Mouse (Mus musculus): ENCODE measurements around the gene Rin1. TPM values are rescaled to one million over a fixed set of nuclear protein-coding genes. Genes with fewer than 3 reads are reported as not detected.
A peak's percentile ranks its signal among the peaks of the same experiment; 100 is the strongest.

Gene Rin1
- polyA plus RNA-seq, 1 experiment from 2014 or later: 4.2 TPM

DNA sequence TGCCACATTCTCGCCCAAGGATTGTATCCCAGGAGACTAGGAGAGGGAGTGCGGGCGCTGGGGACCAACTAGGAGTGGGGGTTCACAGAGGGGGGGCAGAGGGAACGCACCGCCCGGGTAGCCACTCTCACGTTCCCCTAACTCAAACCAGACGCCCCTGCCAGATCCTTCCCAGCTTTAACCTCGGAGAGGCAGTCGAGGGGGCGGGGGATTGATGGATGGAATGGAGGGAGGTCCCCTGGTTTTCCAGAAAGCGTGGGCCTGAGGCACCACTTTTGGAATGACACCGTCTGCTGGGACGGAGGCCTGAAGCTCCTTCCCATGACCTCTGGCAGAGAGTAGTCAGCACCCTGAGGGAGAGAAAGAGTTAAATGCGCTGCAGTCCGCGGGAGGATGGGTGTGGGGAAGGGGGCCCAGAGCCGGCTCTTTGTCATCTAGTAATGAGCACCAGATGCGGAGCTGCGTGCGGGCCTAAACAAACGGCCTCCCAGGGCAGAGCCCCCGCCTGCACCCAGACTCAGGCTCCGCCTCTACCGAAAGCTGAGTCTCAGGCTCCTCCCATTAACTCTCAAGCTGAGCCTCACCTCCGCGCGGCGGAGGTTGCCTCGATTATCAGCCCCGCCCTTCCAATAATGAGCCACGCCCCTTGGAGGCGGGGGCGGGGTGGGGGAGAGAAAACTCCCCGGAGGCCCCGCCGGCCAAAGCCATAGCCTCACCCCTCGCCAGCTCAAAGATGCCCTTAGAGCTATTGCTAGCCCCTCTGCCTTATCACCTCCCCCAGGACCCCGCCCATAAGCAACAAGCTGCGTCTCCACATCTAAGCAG is 21.5 kb downstream of the Rin1 start:
- Histone ChIP-seq H3K9ac (ENCODE audit: low read length) (peak overlapping the region; percentile 48), H3K27ac (ENCODE audit: low read length) (peak overlapping the region; percentile 83), H3K4me1 (replicated peaks; ENCODE audit: control insufficient read depth, insufficient read depth, low read length) (peaks cover 21% of the 10 kb centered on the region), H3K36me3 (ENCODE audit: control insufficient read depth, insufficient read depth, low read length) (no peaks in the 10 kb centered on the region), H3K4me2 (ENCODE audit: low read depth, low read length) (peak overlapping the region; percentile 83), H3K4me3 (ENCODE audit: low read length) (peak overlapping the region; percentile 62), H3K9me3 (ENCODE audit: control insufficient read depth, low read length) (no peaks in the 10 kb centered on the region), H3K27me3 (ENCODE audit: control insufficient read depth, insufficient read depth, low read depth, low read length) (peaks cover 24% of the 10 kb centered on the region)
- ATAC-seq (ENCODE audit: low read depth): peak; percentile 86
- under 1% methylated on average over 39 of the region's 40 CpGs for WGBS

DNA sequence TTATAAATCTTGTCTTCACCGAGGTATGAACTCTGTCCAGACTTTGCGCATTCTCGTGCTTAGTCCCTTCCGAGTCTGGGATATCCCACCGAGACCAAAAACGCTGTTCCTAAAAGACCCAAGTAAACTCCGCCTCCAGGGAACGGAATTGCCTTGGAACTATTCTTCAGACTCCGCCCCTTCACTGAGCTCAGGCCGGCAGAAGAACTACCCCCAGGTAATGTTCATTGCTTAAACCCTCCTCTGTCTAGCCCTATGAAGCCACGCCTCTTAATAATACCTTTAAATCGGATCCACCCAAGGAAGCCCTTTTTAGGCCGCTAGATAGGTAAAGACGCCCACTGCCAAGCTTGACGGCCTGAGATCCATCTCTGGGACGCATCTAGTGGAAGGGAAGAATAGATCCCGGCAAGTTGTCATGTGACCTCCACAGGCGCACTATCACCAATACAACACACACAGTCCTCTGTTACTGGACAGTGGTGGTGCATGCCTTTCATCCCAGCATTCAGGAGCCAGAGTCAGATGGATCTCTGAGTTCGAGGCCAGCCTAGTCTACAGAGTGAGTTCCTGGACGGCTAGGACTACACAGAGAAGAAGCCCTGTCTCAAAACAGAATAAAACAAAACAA is 22.2 kb downstream of the Rin1 start:
- H3K4me1 ChIP-seq (replicated peaks; ENCODE audit: control insufficient read depth, insufficient read depth, low read length): peaks cover 14% of the 10 kb centered on the region
- H3K27me3 ChIP-seq (ENCODE audit: control insufficient read depth, insufficient read depth, low read depth, low read length): peaks cover 24% of the 10 kb centered on the region
- peak; percentile 7 for ATAC-seq (ENCODE audit: low read depth)
- H3K36me3 ChIP-seq (ENCODE audit: control insufficient read depth, insufficient read depth, low read length): no peaks in the 10 kb centered on the region
- no peaks in the 10 kb centered on the region for H3K9me3 ChIP-seq (ENCODE audit: control insufficient read depth, low read length)
- peak overlapping the region; percentile 83 for H3K4me2 ChIP-seq (ENCODE audit: low read depth, low read length)
- peak overlapping the region; percentile 83 for H3K27ac ChIP-seq (ENCODE audit: low read length)
- H3K9ac ChIP-seq (ENCODE audit: low read length): peak overlapping the region; percentile 48
- peak overlapping the region; percentile 62 for H3K4me3 ChIP-seq (ENCODE audit: low read length)
- WGBS: 2% methylated on average over 20 of the region's 20 CpGs

DNA sequence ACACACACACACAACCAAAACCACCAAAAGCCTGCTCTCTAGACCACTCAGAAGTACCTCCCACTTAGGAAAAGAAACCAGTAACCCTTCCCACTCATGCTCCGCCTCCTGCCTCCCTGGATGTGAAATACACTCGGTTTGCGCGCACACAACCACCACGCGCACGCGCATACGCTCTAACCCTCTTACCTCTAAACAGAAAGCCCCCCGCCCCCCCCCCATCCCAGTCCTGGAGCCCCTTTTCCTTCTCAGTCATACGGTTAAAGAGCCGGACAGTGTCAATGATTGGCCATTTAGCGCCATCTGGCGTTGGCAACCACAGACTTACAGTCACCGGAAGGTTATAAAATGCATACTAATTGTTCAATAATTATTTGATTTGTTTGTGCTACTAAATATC is 22.7 kb downstream of the Rin1 start:
- no peak overlapping the region for H3K9ac ChIP-seq (ENCODE audit: low read length)
- no peak overlapping the region; the same call in 1 of the 2 replicates for H3K27ac ChIP-seq (ENCODE audit: low read length)
- peak; percentile 19; the same call in 1 of the 2 replicates for ATAC-seq (ENCODE audit: low read depth)
- H3K4me2 ChIP-seq (ENCODE audit: low read depth, low read length): peak overlapping the region; percentile 83
- no peaks in the 10 kb centered on the region for H3K9me3 ChIP-seq (ENCODE audit: control insufficient read depth, low read length)
- no peaks in the 10 kb centered on the region for H3K36me3 ChIP-seq (ENCODE audit: control insufficient read depth, insufficient read depth, low read length)
- H3K4me3 ChIP-seq (ENCODE audit: low read length): peak overlapping the region; percentile 62
- peaks cover 9% of the 10 kb centered on the region for H3K4me1 ChIP-seq (replicated peaks; ENCODE audit: control insufficient read depth, insufficient read depth, low read length)
- peaks cover 21% of the 10 kb centered on the region for H3K27me3 ChIP-seq (ENCODE audit: control insufficient read depth, insufficient read depth, low read depth, low read length)
- under 1% methylated on average over 15 of the region's 15 CpGs for WGBS

DNA sequence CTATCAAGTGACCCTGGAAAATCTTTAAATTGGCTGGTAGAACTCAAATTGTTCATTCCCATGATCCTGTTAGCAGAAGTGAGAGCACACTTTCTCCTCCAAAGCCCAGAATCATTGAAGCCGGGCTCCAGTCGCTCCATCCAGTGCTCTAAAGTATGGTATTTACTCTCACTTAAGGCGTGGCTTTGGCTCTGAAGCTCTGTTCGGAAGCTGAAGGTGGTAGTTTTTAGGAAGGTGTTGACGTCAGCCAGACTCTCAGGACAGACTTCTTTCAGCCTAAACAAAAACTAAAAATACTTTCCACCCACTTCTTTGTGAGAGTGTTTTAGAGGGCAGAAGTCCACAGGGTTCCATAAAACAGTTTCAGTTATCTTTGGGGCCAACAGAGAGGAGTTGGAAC is 23.2 kb downstream of the Rin1 start:
- 0 out of 2 replicates have a peak overlapping the region, but pooled peaks have one; percentile 83 for H3K4me2 ChIP-seq (ENCODE audit: low read depth, low read length)
- WGBS: 15% methylated on average over 5 of the region's 5 CpGs
- H3K27me3 ChIP-seq (ENCODE audit: control insufficient read depth, insufficient read depth, low read depth, low read length): peaks cover 18% of the 10 kb centered on the region

DNA sequence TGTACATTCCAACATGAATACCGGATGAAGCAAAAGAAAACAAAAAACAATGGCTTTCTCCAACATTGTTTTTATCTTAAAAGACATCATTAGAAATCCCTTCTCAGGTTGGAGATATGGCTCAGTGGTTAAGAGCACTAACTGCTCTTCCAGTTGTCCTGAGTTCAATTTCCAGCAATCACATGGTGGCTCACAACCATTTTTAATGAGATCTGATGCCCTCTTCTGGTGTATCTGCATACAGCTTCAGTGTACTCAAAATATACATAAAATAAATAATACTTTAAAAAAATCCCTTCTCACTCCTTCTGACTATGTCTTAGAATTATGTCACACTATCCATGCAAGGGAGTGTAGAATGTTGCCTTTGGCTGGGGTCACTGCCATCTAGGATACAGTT is 29.0 kb downstream of the Rin1 start:
- Histone ChIP-seq H3K9me3 (ENCODE audit: control insufficient read depth, low read length) (no peaks in the 10 kb centered on the region), H3K9ac (ENCODE audit: low read length) (no peak overlapping the region), H3K4me2 (ENCODE audit: low read depth, low read length) (no peak overlapping the region), H3K27me3 (ENCODE audit: control insufficient read depth, insufficient read depth, low read depth, low read length) (peaks cover 40% of the 10 kb centered on the region), H3K27ac (ENCODE audit: low read length) (no peak overlapping the region), H3K36me3 (ENCODE audit: control insufficient read depth, insufficient read depth, low read length) (no peaks in the 10 kb centered on the region), H3K4me1 (replicated peaks; ENCODE audit: control insufficient read depth, insufficient read depth, low read length) (no peaks in the 10 kb centered on the region), H3K4me3 (ENCODE audit: low read length) (no peak overlapping the region)
- no peak for ATAC-seq (ENCODE audit: low read depth)
- 88% methylated on average over 1 of the region's 1 CpGs for WGBS

More for the DNA sequence above, 23.2 kb downstream of the Rin1 start:
- Histone ChIP-seq H3K4me3 (ENCODE audit: low read length) (no peak overlapping the region), H3K9ac (ENCODE audit: low read length) (no peak overlapping the region), H3K27ac (ENCODE audit: low read length) (no peak overlapping the region), H3K9me3 (ENCODE audit: control insufficient read depth, low read length) (no peaks in the 10 kb centered on the region), H3K4me1 (replicated peaks; ENCODE audit: control insufficient read depth, insufficient read depth, low read length) (peaks cover 7% of the 10 kb centered on the region), H3K36me3 (ENCODE audit: control insufficient read depth, insufficient read depth, low read length) (no peaks in the 10 kb centered on the region)
- ATAC-seq (ENCODE audit: low read depth): no peak

DNA sequence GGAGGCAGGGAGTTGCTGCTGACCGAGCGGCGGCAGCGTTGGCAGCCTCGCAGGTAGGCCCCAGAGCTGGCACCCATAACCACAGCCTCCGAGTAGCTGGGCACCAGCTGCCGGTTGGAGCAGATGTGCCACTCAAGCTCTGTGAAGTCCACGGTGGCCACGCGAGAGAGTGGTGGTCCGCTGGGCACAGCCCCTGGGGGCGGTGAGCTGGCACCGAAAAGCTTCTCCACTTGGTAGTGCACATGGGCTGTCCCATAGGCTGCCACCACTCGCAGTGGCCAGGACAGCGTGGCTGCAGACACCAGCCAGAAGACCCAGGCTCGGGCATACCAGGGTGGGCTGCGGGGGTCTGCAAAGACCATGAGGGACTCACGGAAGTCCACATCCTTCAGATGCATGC is 31.7 kb downstream of the Rin1 start:
- Histone ChIP-seq H3K27ac (ENCODE audit: low read length) (no peak overlapping the region), H3K9me3 (ENCODE audit: control insufficient read depth, low read length) (no peaks in the 10 kb centered on the region), H3K27me3 (ENCODE audit: control insufficient read depth, insufficient read depth, low read depth, low read length) (peaks cover 56% of the 10 kb centered on the region), H3K9ac (ENCODE audit: low read length) (no peak overlapping the region), H3K36me3 (ENCODE audit: control insufficient read depth, insufficient read depth, low read length) (no peaks in the 10 kb centered on the region), H3K4me2 (ENCODE audit: low read depth, low read length) (no peak overlapping the region), H3K4me1 (replicated peaks; ENCODE audit: control insufficient read depth, insufficient read depth, low read length) (peaks cover 3% of the 10 kb centered on the region; the same call in 1 of the 2 replicates), H3K4me3 (ENCODE audit: low read length) (no peak overlapping the region)
- WGBS: 59% methylated on average over 18 of the region's 18 CpGs
- no peak for ATAC-seq (ENCODE audit: low read depth)

DNA sequence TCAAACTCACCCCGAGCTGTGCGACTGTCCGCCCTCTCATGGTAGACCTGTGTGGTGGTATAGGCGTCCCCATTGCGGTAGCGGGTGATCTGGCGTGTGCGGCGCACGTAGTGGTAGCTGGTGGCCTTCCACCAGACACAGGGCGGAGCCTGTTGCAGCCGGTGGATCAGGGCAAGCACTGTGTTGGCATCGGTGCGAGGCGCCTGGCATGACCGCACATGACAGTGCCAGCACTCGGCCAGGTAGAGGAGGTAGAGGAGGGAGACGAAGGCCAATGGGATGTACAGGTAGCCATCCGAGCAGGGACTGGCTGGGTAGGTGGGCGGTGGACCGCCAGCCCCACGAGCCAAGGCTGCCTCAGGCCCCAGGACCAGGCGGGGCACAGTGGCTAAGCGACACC is 32.3 kb downstream of the Rin1 start:
- no peak overlapping the region for H3K27ac ChIP-seq (ENCODE audit: low read length)
- no peak overlapping the region for H3K4me2 ChIP-seq (ENCODE audit: low read depth, low read length)
- peaks cover 56% of the 10 kb centered on the region for H3K27me3 ChIP-seq (ENCODE audit: control insufficient read depth, insufficient read depth, low read depth, low read length)
- H3K4me3 ChIP-seq (ENCODE audit: low read length): no peak overlapping the region
- H3K36me3 ChIP-seq (ENCODE audit: control insufficient read depth, insufficient read depth, low read length): no peaks in the 10 kb centered on the region
- H3K4me1 ChIP-seq (replicated peaks; ENCODE audit: control insufficient read depth, insufficient read depth, low read length): peaks cover 5% of the 10 kb centered on the region
- H3K9me3 ChIP-seq (ENCODE audit: control insufficient read depth, low read length): no peaks in the 10 kb centered on the region
- no peak overlapping the region for H3K9ac ChIP-seq (ENCODE audit: low read length)
- no peak for ATAC-seq (ENCODE audit: low read depth)
- 57% methylated on average over 24 of the region's 24 CpGs for WGBS

DNA sequence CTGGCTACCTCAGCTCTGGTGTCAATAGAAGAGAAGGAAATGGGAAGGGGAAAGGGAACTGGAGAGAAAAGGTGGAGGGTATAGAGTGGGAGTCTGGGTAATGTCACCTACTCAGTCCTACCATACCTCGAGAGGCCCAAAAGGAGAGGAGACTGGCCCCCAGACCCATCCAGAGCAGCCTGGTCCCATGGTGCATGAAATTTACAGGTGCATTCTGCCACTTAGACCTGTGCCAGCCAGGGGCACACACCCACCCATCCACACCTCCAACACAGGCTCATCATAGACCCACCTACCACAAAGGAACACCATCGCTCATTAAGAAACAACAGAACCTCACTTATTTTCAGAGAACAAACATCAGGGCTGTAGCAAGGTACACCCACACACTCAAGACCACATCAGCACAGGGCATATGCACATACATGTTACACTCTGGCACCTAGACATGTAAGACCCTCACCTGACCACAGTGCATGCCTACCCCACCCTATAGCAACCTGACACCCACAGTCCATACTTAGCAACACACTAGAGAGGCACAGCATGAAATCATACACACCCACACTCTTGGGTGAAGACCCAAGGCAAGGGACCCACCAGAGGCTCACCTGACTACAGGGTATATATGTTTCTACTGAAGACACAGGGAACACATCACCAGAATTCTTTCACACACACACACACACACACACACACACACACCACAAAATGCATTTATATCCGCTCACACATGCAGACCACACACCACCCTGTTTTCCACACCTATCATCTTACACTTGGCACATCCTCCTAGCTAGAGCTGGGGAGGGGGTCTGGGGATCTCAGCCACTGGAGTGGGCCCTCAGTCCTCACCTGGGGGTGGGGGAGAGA is 33.9 kb downstream of the Rin1 start:
- Histone ChIP-seq H3K9ac (ENCODE audit: low read length) (no peak overlapping the region), H3K9me3 (ENCODE audit: control insufficient read depth, low read length) (no peaks in the 10 kb centered on the region), H3K27me3 (ENCODE audit: control insufficient read depth, insufficient read depth, low read depth, low read length) (peaks cover 56% of the 10 kb centered on the region), H3K4me2 (ENCODE audit: low read depth, low read length) (no peak overlapping the region), H3K4me3 (ENCODE audit: low read length) (no peak overlapping the region), H3K4me1 (replicated peaks; ENCODE audit: control insufficient read depth, insufficient read depth, low read length) (peaks cover 11% of the 10 kb centered on the region), H3K27ac (ENCODE audit: low read length) (no peak overlapping the region), H3K36me3 (ENCODE audit: control insufficient read depth, insufficient read depth, low read length) (no peaks in the 10 kb centered on the region)
- no peak for ATAC-seq (ENCODE audit: low read depth)
- 46% methylated on average over 3 of the region's 3 CpGs for WGBS

DNA sequence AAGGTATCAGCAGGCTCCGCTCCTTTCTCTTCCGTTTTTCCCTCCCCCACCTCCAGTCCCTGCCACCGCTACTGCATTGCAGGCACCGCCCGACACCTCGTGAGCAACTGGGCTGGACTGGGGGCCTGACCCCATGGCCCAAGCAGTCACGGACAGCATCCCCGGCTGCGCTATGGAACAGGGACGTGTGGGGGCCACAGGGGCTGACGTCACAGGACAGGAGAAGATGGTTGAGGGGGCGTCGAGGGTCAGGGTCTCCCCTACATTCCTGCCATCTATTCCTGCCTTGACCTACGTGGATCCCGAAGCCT is 34.5 kb downstream of the Rin1 start:
- Histone ChIP-seq H3K4me1 (replicated peaks; ENCODE audit: control insufficient read depth, insufficient read depth, low read length) (peaks cover 13% of the 10 kb centered on the region), H3K9me3 (ENCODE audit: control insufficient read depth, low read length) (no peaks in the 10 kb centered on the region), H3K27ac (ENCODE audit: low read length) (no peak overlapping the region), H3K4me2 (ENCODE audit: low read depth, low read length) (peak overlapping the region; percentile 83), H3K27me3 (ENCODE audit: control insufficient read depth, insufficient read depth, low read depth, low read length) (peaks cover 56% of the 10 kb centered on the region), H3K9ac (ENCODE audit: low read length) (no peak overlapping the region), H3K4me3 (ENCODE audit: low read length) (peak overlapping the region; percentile 52), H3K36me3 (ENCODE audit: control insufficient read depth, insufficient read depth, low read length) (no peaks in the 10 kb centered on the region; the same call in none of the 2 replicates)
- ATAC-seq (ENCODE audit: low read depth): no peak
- WGBS: 1% methylated on average over 15 of the region's 15 CpGs

Measured in lung, embryonic 16.5 days (tissue).